Mouse (Mus musculus) olfactory bulb, adult 2 months (tissue): Measurements from ENCODE around the gene Vkorc1.

ENCODE experiments used
- CTCF ChIP-seq: fragments of 200-500 bp; IDR thresholded peaks from 2 replicates; pipeline ENCODE4 v1.5.1; 2012; ENCODE audit warnings: low read depth, mild to moderate bottlenecking, low read length, moderate library complexity; ENCODE audit not compliant: insufficient read depth
- POLR2A ChIP-seq: fragments of 200-500 bp; IDR thresholded peaks from 2 replicates; pipeline ENCODE4 v1.6.1; 2012; ENCODE audit warnings: mild to moderate bottlenecking, low read depth, low read length, moderate library complexity; ENCODE audit not compliant: insufficient read depth

GRCm38 (mm10) chr7:127926846-127927245 lies 31.4 kb upstream of the Vkorc1 start:
- no peak for TF ChIP-seq CTCF
- no peak for TF ChIP-seq POLR2A
